In the genomic region with DNA sequence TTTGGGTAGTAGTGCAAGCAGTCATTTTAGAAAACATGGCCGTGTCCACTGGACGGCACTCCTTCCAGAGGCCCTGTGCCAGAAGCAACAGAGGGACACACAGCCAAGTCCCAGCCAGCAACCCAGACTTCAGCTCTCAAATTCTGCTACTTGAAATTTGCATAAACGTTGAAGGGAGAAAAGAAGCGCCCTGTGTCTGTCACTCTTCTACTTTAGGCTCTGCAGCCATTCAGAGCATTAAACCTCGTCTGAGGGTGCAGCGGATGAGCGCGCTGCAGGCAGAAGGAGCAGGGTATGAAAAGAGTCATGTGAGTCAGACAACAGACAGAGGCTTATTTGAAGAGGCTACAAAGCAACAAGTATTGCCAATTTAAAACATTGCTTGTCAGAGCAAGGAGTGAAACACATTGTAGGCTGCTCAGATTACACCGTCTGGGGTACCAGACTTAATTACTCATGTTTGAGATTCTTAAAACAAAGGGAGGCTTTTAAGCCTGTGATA, we compare ENCODE assay signal across 7 mouse cellular contexts. TPM values are rescaled to one million over a fixed set of nuclear protein-coding genes. Genes with fewer than 3 reads are reported as not detected.
DNase-seq lines count a peak whose midpoint lies in the region; ATAC-seq and TF ChIP-seq lines count a peak whose summit lies in the region.

No protein-coding gene starts in this region.

- DNase-seq in 3T3-L1 (ENCODE audit: low read depth, low spot score) = peak; percentile 80
- DNase-seq in kidney, postnatal 14 days = peak; percentile 70

- 6% methylated on average over 9 of the region's 9 CpGs for WGBS in embryonic facial prominence, embryonic 15.5 days
- WGBS in heart, embryonic 14.5 days = 19% methylated on average over 9 of the region's 9 CpGs
- 2% methylated on average over 9 of the region's 9 CpGs for WGBS in midbrain, embryonic 13.5 days

- TF ChIP-seq CTCF in C2C12 (IDR thresholded peaks at IDR 0.05; ENCODE audit: control insufficient read depth, insufficient read depth, insufficient read length) = no peak

- peak overlapping the region; percentile 78 for H3K27ac ChIP-seq in embryonic facial prominence, embryonic 15.5 days (replicated peaks)
- peak overlapping the region; percentile 61 to 89 for H3K27ac ChIP-seq in heart, embryonic 14.5 days (replicated peaks in 1 of 2; ENCODE audit: control insufficient read depth in 1 of 2, insufficient read depth in 1 of 2, low read depth in 2 of 2, low read length in 2 of 2)
- H3K27ac ChIP-seq in midbrain, embryonic 13.5 days = peak overlapping the region; percentile 63

- peaks cover 98% of the 10 kb centered on the region for H3K79me2 ChIP-seq in C2C12 (ENCODE audit: control insufficient read depth, insufficient read depth)

- peaks cover 73% of the 10 kb centered on the region for H3K4me1 ChIP-seq in embryonic facial prominence, embryonic 15.5 days
- H3K4me1 ChIP-seq in heart, embryonic 14.5 days (ENCODE audit: control insufficient read depth in 2 of 2, insufficient read depth in 2 of 2, low read length in 2 of 2) = peaks cover 43 to 68% of the 10 kb centered on the region in 2 experiments
- H3K4me1 ChIP-seq in midbrain, embryonic 13.5 days (replicated peaks) = peaks cover 45% of the 10 kb centered on the region

- H3ac ChIP-seq in C2C12 (ENCODE audit: control insufficient read depth, insufficient read length, low read depth) = peak overlapping the region; percentile 39

- H3K36me3 ChIP-seq in C2C12 (ENCODE audit: control insufficient read depth, insufficient read depth) = peaks cover 6% of the 10 kb centered on the region
- no peaks in the 10 kb centered on the region for H3K36me3 ChIP-seq in embryonic facial prominence, embryonic 15.5 days
- H3K36me3 ChIP-seq in heart, embryonic 14.5 days (ENCODE audit: control insufficient read depth, insufficient read depth, low read length) = no peaks in the 10 kb centered on the region
- no peaks in the 10 kb centered on the region for H3K36me3 ChIP-seq in midbrain, embryonic 13.5 days

- peak; percentile 22; the same call in 1 of the 2 replicates for ATAC-seq in embryonic facial prominence, embryonic 15.5 days (ENCODE audit: insufficient number of reproducible peaks, low FRiP score, low TSS enrichment, low read depth)
- no peak; the same call in 1 of the 2 replicates for ATAC-seq in heart, embryonic 14.5 days (ENCODE audit: insufficient number of reproducible peaks, insufficient read depth, low FRiP score, low read depth)
- ATAC-seq in midbrain, embryonic 13.5 days = peak; percentile 83
- no peak for ATAC-seq in activated CD4-positive, CD25-positive, alpha-beta regulatory T cell, adult 4 months

- no peak overlapping the region for H3K9ac ChIP-seq in embryonic facial prominence, embryonic 15.5 days
- H3K9ac ChIP-seq in heart, embryonic 14.5 days (ENCODE audit: low read length) = peak overlapping the region; percentile 1; the same call in 1 of the 2 replicates
- H3K9ac ChIP-seq in midbrain, embryonic 13.5 days (replicated peaks) = no peak overlapping the region

- no peaks in the 10 kb centered on the region for H3K9me3 ChIP-seq in embryonic facial prominence, embryonic 15.5 days (replicated peaks)
- no peaks in the 10 kb centered on the region for H3K9me3 ChIP-seq in heart, embryonic 14.5 days (ENCODE audit: control insufficient read depth, low read length)
- no peaks in the 10 kb centered on the region for H3K9me3 ChIP-seq in midbrain, embryonic 13.5 days

- peaks cover 90% of the 10 kb centered on the region for H3K79me3 ChIP-seq in C2C12 (ENCODE audit: low read depth)

- H3K4me3 ChIP-seq in C2C12 (ENCODE audit: insufficient read depth, poor library complexity, severe bottlenecking) = no peak overlapping the region
- H3K4me3 ChIP-seq in embryonic facial prominence, embryonic 15.5 days (replicated peaks) = peak overlapping the region; percentile 8; the same call in 1 of the 2 replicates
- H3K4me3 ChIP-seq in heart, embryonic 14.5 days (ENCODE audit: control insufficient read depth in 1 of 2, insufficient read depth in 1 of 2, low read depth in 1 of 2, low read length in 2 of 2) = peak overlapping the region in 1 of 2 experiments; percentile 12; a peak in 1 of 4 replicates
- H3K4me3 ChIP-seq in midbrain, embryonic 13.5 days (replicated peaks) = 0 out of 2 replicates have a peak overlapping the region, but pooled peaks have one; percentile 3

- no peaks in the 10 kb centered on the region for H3K27me3 ChIP-seq in C2C12 (ENCODE audit: control insufficient read depth, insufficient read depth, insufficient read length)
- H3K27me3 ChIP-seq in embryonic facial prominence, embryonic 15.5 days = no peaks in the 10 kb centered on the region
- no peaks in the 10 kb centered on the region for H3K27me3 ChIP-seq in heart, embryonic 14.5 days (ENCODE audit: control insufficient read depth, insufficient read depth, low read length)
- no peaks in the 10 kb centered on the region for H3K27me3 ChIP-seq in midbrain, embryonic 13.5 days

- H3K4me2 ChIP-seq in embryonic facial prominence, embryonic 15.5 days (replicated peaks) = peak overlapping the region; percentile 34
- H3K4me2 ChIP-seq in heart, embryonic 14.5 days (ENCODE audit: low read length) = peak overlapping the region; percentile 36
- peak overlapping the region; percentile 27 for H3K4me2 ChIP-seq in midbrain, embryonic 13.5 days (replicated peaks)

TF ChIP-seq in C2C12, 6 proteins besides CTCF, POLR2A, EP300 and RAD21:
- peak; percentile 65 for TF ChIP-seq USF1 (IDR thresholded peaks at IDR 0.05; ENCODE audit: low read depth)
- peak; percentile 34 for TF ChIP-seq MAX (IDR thresholded peaks at IDR 0.05)
- no peak for TF ChIP-seq CEBPB (IDR thresholded peaks at IDR 0.05; ENCODE audit: low read depth)

RNA-seq across cellular contexts. Expression of a gene that starts 29.7 kb away (rescaled TPM):
- polyA plus RNA-seq in C2C12 (2012; fragmentation: generic; extraction: Trizol) = 15.6 TPM
- polyA plus RNA-seq in embryonic facial prominence, embryonic 15.5 days (2015; fragmentation: Nextera tagmentation; extraction: Ambion mirVana) = 30.6 and 31.8 TPM in 2 replicates
- polyA plus RNA-seq in heart, embryonic 14.5 days (2014; fragmentation: Nextera tagmentation; extraction: Ambion mirVana) = 12.2 and 14.5 TPM in 2 replicates
- 9.0 and 10.0 TPM in 2 replicates for polyA plus RNA-seq in midbrain, embryonic 13.5 days (2015; fragmentation: Nextera tagmentation; extraction: Ambion mirVana)
- 10 to 100 TPM; 14.1 to 17.5 TPM for polyA plus RNA-seq in activated CD4-positive, CD25-positive, alpha-beta regulatory T cell, adult 4 months (2017; shearing (Covaris generic))

Comparison
In these comparisons a context has a peak if more than half of its experiments do, and no peak if none do; other contexts are left out.
1. ATAC-seq: peak in embryonic facial prominence, embryonic 15.5 days (single experiment) and midbrain, embryonic 13.5 days (single experiment); none in heart, embryonic 14.5 days (single experiment) and activated CD4-positive, CD25-positive, alpha-beta regulatory T cell, adult 4 months (single experiment).
2. Peak in every context shown above with its lines, with median percentiles within 50 percentile points of each other: H3K27ac ChIP-seq and H3K4me2 ChIP-seq.